Mouse (Mus musculus) bone marrow, adult 2 months (tissue): Measurements from ENCODE around the gene Jazf1.

Experiments
- CTCF ChIP-seq: fragments of 200-500 bp; IDR thresholded peaks from 2 replicates; pipeline ENCODE4 v1.5.1; 2011; ENCODE audit warnings: low read length, control low read depth; ENCODE audit not compliant: control insufficient read depth, insufficient read depth
- POLR2A ChIP-seq: fragments of 200-500 bp; IDR thresholded peaks from 2 replicates; pipeline ENCODE4 v1.6.1; 2011; ENCODE audit warnings: low read depth, mild to moderate bottlenecking, control low read depth, low read length, borderline replicate concordance; ENCODE audit not compliant: control insufficient read depth

- TF ChIP-seq POLR2A (no peak), CTCF (no peak)
These were observed 297.6 kb downstream of the Jazf1 start for GRCm38 (mm10) chr6:52770789-52771188.
